Mouse (Mus musculus) hindbrain, embryonic 12.5 days (tissue): ENCODE data around the gene Dazap1. TPM values are rescaled to one million over a fixed set of nuclear protein-coding genes. Genes with fewer than 3 reads are reported as not detected.

ENCODE experiments used
- ATAC-seq: fragments of 200-750 bp; cut with Nextera tagmentation; 2 replicates; pipeline ENCODE4 v1.8.0; 2017; ENCODE audit warnings: moderate TSS enrichment; ENCODE audit not compliant: low FRiP score
- H3K27ac ChIP-seq: fragments of 300-500 bp; sonication (generic); 2 replicates; pipeline ENCODE4 v1.5.1; 2016; ENCODE audit warnings: mild to moderate bottlenecking
- H3K27me3 ChIP-seq: fragments of 300-500 bp; sonication (generic); 2 replicates; pipeline ENCODE4 v1.6.1; 2016; ENCODE audit warnings: mild to moderate bottlenecking
- H3K36me3 ChIP-seq: fragments of 300-500 bp; sonication (generic); 2 replicates; pipeline ENCODE4 v1.6.1; 2016; ENCODE audit warnings: mild to moderate bottlenecking
- H3K4me1 ChIP-seq: fragments of 300-500 bp; sonication (generic); 2 replicates; pipeline ENCODE4 v1.6.1; 2016
- H3K4me2 ChIP-seq: fragments of 300-500 bp; sonication (generic); replicated peaks from 2 replicates; pipeline ENCODE4 v1.6.1; 2016; ENCODE audit warnings: mild to moderate bottlenecking
- H3K4me3 ChIP-seq: fragments of 300-500 bp; sonication (generic); 2 replicates; pipeline ENCODE4 v1.5.1; 2016; ENCODE audit warnings: mild to moderate bottlenecking
- H3K9ac ChIP-seq: fragments of 300-500 bp; sonication (generic); 2 replicates; pipeline ENCODE4 v1.6.1; 2016; ENCODE audit warnings: mild to moderate bottlenecking, moderate library complexity
- H3K9me3 ChIP-seq: fragments of 300-500 bp; sonication (generic); replicated peaks from 2 replicates; pipeline ENCODE4 v1.6.1; 2016; ENCODE audit warnings: mild to moderate bottlenecking
- WGBS: fragments of 180-500 bp; shearing (Covaris S2); methylation state at CpG from one replicate; pipeline ENCODE4 v1.1.7; 2016; 5-methylcytosine and 5-hydroxymethylcytosine counted together
- polyA plus RNA-seq: library from polyadenylated mRNA; unstranded; fragments of >200 nt; fragmentation: Nextera tagmentation; extraction: Ambion mirVana; gene quantifications from 2 replicates; pipeline ENCODE4 v1.2.1, GENCODE M21; 2016

Gene Dazap1
- polyA plus RNA-seq, 1 experiment from 2014 or later: 67.1 TPM

- no peaks in the 10 kb centered on the region for H3K9me3 ChIP-seq
- H3K36me3 ChIP-seq: peaks cover 17% of the 10 kb centered on the region
- H3K4me1 ChIP-seq: peaks cover 61% of the 10 kb centered on the region
- WGBS: 84% methylated on average over 5 of the region's 5 CpGs
- peak overlapping the region; percentile 47 for H3K4me3 ChIP-seq
- peak overlapping the region; percentile 72 for H3K4me2 ChIP-seq
- H3K27ac ChIP-seq: peak overlapping the region; percentile 95
- peaks cover 21% of the 10 kb centered on the region; the same call in 1 of the 2 replicates for H3K27me3 ChIP-seq
- no peak for ATAC-seq
- H3K9ac ChIP-seq: peak overlapping the region; percentile 97
These were observed 35.5 kb downstream of the Dazap1 start for GRCm38 (mm10) chr10:80296824-80297223.

GRCm38 (mm10) chr10:80297526-80298133 lies 36.3 kb downstream of the Dazap1 start:
- peaks cover 21% of the 10 kb centered on the region; the same call in 1 of the 2 replicates for H3K27me3 ChIP-seq
- peak overlapping the region; percentile 72 for H3K4me2 ChIP-seq
- peaks cover 69% of the 10 kb centered on the region for H3K4me1 ChIP-seq
- WGBS: 77% methylated on average over 8 of the region's 8 CpGs
- peak overlapping the region; percentile 6; the same call in 1 of the 2 replicates for H3K4me3 ChIP-seq
- peak overlapping the region; percentile 97 for H3K9ac ChIP-seq
- H3K36me3 ChIP-seq: peaks cover 24% of the 10 kb centered on the region
- no peaks in the 10 kb centered on the region for H3K9me3 ChIP-seq
- H3K27ac ChIP-seq: peak overlapping the region; percentile 99
- ATAC-seq: no peak

- Histone ChIP-seq H3K9ac (peak overlapping the region; percentile 97), H3K9me3 (no peaks in the 10 kb centered on the region), H3K4me1 (peaks cover 68% of the 10 kb centered on the region), H3K36me3 (peaks cover 22% of the 10 kb centered on the region), H3K27me3 (peaks cover 21% of the 10 kb centered on the region; the same call in 1 of the 2 replicates), H3K4me3 (peak overlapping the region; percentile 62), H3K27ac (peak overlapping the region; percentile 99), H3K4me2 (peak overlapping the region; percentile 72)
- WGBS: 4% methylated on average over 26 of the region's 26 CpGs
- peak; percentile 70 for ATAC-seq
These were observed 37.4 kb downstream of the Dazap1 start for GRCm38 (mm10) chr10:80298571-80299281.

GRCm38 (mm10) chr10:80299301-80299700 lies 38.0 kb downstream of the Dazap1 start:
- Histone ChIP-seq H3K4me1 (peaks cover 70% of the 10 kb centered on the region), H3K9me3 (no peaks in the 10 kb centered on the region), H3K4me2 (peak overlapping the region; percentile 72), H3K27ac (peak overlapping the region; percentile 99), H3K9ac (peak overlapping the region; percentile 97), H3K27me3 (peaks cover 21% of the 10 kb centered on the region; the same call in 1 of the 2 replicates), H3K4me3 (peak overlapping the region; percentile 62), H3K36me3 (peaks cover 17% of the 10 kb centered on the region)
- WGBS: 5% methylated on average over 15 of the region's 15 CpGs
- ATAC-seq: no peak

- Histone ChIP-seq H3K9ac (peak overlapping the region; percentile 97), H3K9me3 (no peaks in the 10 kb centered on the region), H3K36me3 (peaks cover 17% of the 10 kb centered on the region), H3K4me1 (peaks cover 75% of the 10 kb centered on the region), H3K4me2 (peak overlapping the region; percentile 72), H3K4me3 (peak overlapping the region; percentile 62), H3K27ac (peak overlapping the region; percentile 99), H3K27me3 (peaks cover 23% of the 10 kb centered on the region; the same call in 1 of the 2 replicates)
- no peak for ATAC-seq
- 34% methylated on average over 10 of the region's 10 CpGs for WGBS
These were observed 38.5 kb downstream of the Dazap1 start for GRCm38 (mm10) chr10:80299824-80300223.

GRCm38 (mm10) chr10:80300672-80301181 lies 39.4 kb downstream of the Dazap1 start:
- Histone ChIP-seq H3K27ac (peak overlapping the region; percentile 99), H3K9ac (peak overlapping the region; percentile 97), H3K4me2 (peak overlapping the region; percentile 72), H3K9me3 (no peaks in the 10 kb centered on the region), H3K4me1 (peaks cover 69% of the 10 kb centered on the region), H3K27me3 (peaks cover 24% of the 10 kb centered on the region; the same call in 1 of the 2 replicates), H3K4me3 (peak overlapping the region; percentile 62), H3K36me3 (peaks cover 26% of the 10 kb centered on the region)
- ATAC-seq: peak; percentile 83
- 10% methylated on average over 11 of the region's 11 CpGs for whole genome bisulfite sequencing

- no peaks in the 10 kb centered on the region for H3K9me3 ChIP-seq
- peak overlapping the region; percentile 72 for H3K4me2 ChIP-seq
- 68% methylated on average over 10 of the region's 10 CpGs for WGBS
- H3K27ac ChIP-seq: peak overlapping the region; percentile 99
- peak overlapping the region; percentile 62 for H3K4me3 ChIP-seq
- no peak; the same call in 1 of the 2 replicates for ATAC-seq
- peaks cover 34% of the 10 kb centered on the region for H3K36me3 ChIP-seq
- peaks cover 63% of the 10 kb centered on the region for H3K4me1 ChIP-seq
- peak overlapping the region; percentile 97 for H3K9ac ChIP-seq
- peaks cover 28% of the 10 kb centered on the region for H3K27me3 ChIP-seq
These were observed 40.2 kb downstream of the Dazap1 start for GRCm38 (mm10) chr10:80301256-80302081.

GRCm38 (mm10) chr10:80302082-80302355 lies 40.7 kb downstream of the Dazap1 start:
- peaks cover 28% of the 10 kb centered on the region for H3K27me3 ChIP-seq
- ATAC-seq: no peak
- H3K4me3 ChIP-seq: peak overlapping the region; percentile 62
- H3K4me2 ChIP-seq: peak overlapping the region; percentile 72
- peak overlapping the region; percentile 97 for H3K9ac ChIP-seq
- H3K27ac ChIP-seq: peak overlapping the region; percentile 99
- H3K9me3 ChIP-seq: no peaks in the 10 kb centered on the region
- WGBS: 40% methylated on average over 5 of the region's 5 CpGs
- H3K36me3 ChIP-seq: peaks cover 39% of the 10 kb centered on the region
- peaks cover 57% of the 10 kb centered on the region for H3K4me1 ChIP-seq

GRCm38 (mm10) chr10:80302471-80302881 lies 41.2 kb downstream of the Dazap1 start:
- H3K4me2 ChIP-seq: peak overlapping the region; percentile 72
- peaks cover 44% of the 10 kb centered on the region for H3K36me3 ChIP-seq
- ATAC-seq: no peak
- H3K27ac ChIP-seq: peak overlapping the region; percentile 99; the same call in 1 of the 2 replicates
- peaks cover 53% of the 10 kb centered on the region for H3K4me1 ChIP-seq
- H3K27me3 ChIP-seq: peaks cover 27% of the 10 kb centered on the region
- H3K4me3 ChIP-seq: peak overlapping the region; percentile 62
- H3K9me3 ChIP-seq: no peaks in the 10 kb centered on the region
- H3K9ac ChIP-seq: peak overlapping the region; percentile 97
- 9% methylated on average over 9 of the region's 9 CpGs for WGBS

- ATAC-seq: no peak
- Histone ChIP-seq H3K27me3 (peaks cover 14% of the 10 kb centered on the region), H3K9ac (peak overlapping the region; percentile 39), H3K36me3 (peaks cover 64% of the 10 kb centered on the region), H3K4me2 (peak overlapping the region; percentile 31), H3K27ac (no peak overlapping the region), H3K9me3 (no peaks in the 10 kb centered on the region), H3K4me1 (peaks cover 39% of the 10 kb centered on the region), H3K4me3 (peak overlapping the region; percentile 14)
- 28% methylated on average over 11 of the region's 12 CpGs for WGBS
These were observed 43.2 kb downstream of the Dazap1 start for GRCm38 (mm10) chr10:80304458-80304857.

GRCm38 (mm10) chr10:80304862-80305261 lies 43.6 kb downstream of the Dazap1 start:
- Histone ChIP-seq H3K9ac (peak overlapping the region; percentile 39), H3K36me3 (peaks cover 66% of the 10 kb centered on the region), H3K9me3 (no peaks in the 10 kb centered on the region), H3K4me3 (peak overlapping the region; percentile 14), H3K4me1 (peaks cover 35% of the 10 kb centered on the region), H3K27me3 (peaks cover 10% of the 10 kb centered on the region), H3K27ac (no peak overlapping the region), H3K4me2 (peak overlapping the region; percentile 31)
- no peak for ATAC-seq
- 23% methylated on average over 25 of the region's 25 CpGs for WGBS

GRCm38 (mm10) chr10:80311560-80311959 lies 50.3 kb downstream of the Dazap1 start:
- no peaks in the 10 kb centered on the region for H3K9me3 ChIP-seq
- H3K4me2 ChIP-seq: no peak overlapping the region
- peaks cover 53% of the 10 kb centered on the region for H3K27me3 ChIP-seq
- H3K27ac ChIP-seq: no peak overlapping the region
- no peak overlapping the region for H3K9ac ChIP-seq
- peaks cover 98% of the 10 kb centered on the region for H3K36me3 ChIP-seq
- 88% methylated on average over 16 of the region's 16 CpGs for WGBS
- H3K4me3 ChIP-seq: no peak overlapping the region
- ATAC-seq: no peak
- H3K4me1 ChIP-seq: peaks cover 29% of the 10 kb centered on the region
